Mouse (Mus musculus) embryonic facial prominence, embryonic 14.5 days (tissue): Measurements from ENCODE around the gene Syk. TPM values are rescaled to one million over a fixed set of nuclear protein-coding genes. Genes with fewer than 3 reads are reported as not detected.

ENCODE experiments used
- ATAC-seq: fragments of 200-750 bp; cut with Nextera tagmentation; 2 replicates; pipeline ENCODE4 v1.8.0; 2017; ENCODE audit warnings: low read depth, moderate number of reproducible peaks, moderate TSS enrichment
- DNase-seq: peaks from one replicate; pipeline ENCODE4 v3.0.0-alpha.2; 2015; ENCODE audit warnings: low spot score
- H3K27ac ChIP-seq: fragments of 300-500 bp; sonication (generic); replicated peaks from 2 replicates; pipeline ENCODE4 v1.5.1; 2014; ENCODE audit warnings: low read depth, mild to moderate bottlenecking, low read length, moderate library complexity
- H3K27me3 ChIP-seq: fragments of 300-500 bp; sonication (generic); replicated peaks from 2 replicates; pipeline ENCODE4 v1.6.1; 2014; ENCODE audit warnings: low read length; ENCODE audit not compliant: control insufficient read depth, insufficient read depth
- H3K36me3 ChIP-seq: fragments of 300-500 bp; sonication (generic); 2 replicates; pipeline ENCODE4 v1.6.1; 2014; ENCODE audit warnings: low read length, mixed read lengths; ENCODE audit not compliant: control insufficient read depth, insufficient read depth
- H3K4me1 ChIP-seq: fragments of 300-500 bp; sonication (generic); 2 replicates; pipeline ENCODE4 v1.6.1; 2014; ENCODE audit warnings: antibody characterized with exemption, low read length; ENCODE audit not compliant: control insufficient read depth, insufficient read depth
- H3K4me2 ChIP-seq: fragments of 300-500 bp; sonication (generic); 2 replicates; pipeline ENCODE4 v1.6.1; 2014; ENCODE audit warnings: low read depth, mild to moderate bottlenecking, low read length, moderate library complexity, mixed read lengths
- H3K4me3 ChIP-seq: fragments of 300-500 bp; sonication (generic); 2 replicates; pipeline ENCODE4 v1.5.1; 2014; ENCODE audit warnings: low read depth, mild to moderate bottlenecking, low read length
- H3K9ac ChIP-seq: fragments of 300-500 bp; sonication (generic); 2 replicates; pipeline ENCODE4 v1.6.1; 2014; ENCODE audit warnings: low read depth, mild to moderate bottlenecking, low read length, moderate library complexity, mixed read lengths
- H3K9me3 ChIP-seq: fragments of 300-500 bp; sonication (generic); 2 replicates; pipeline ENCODE4 v1.6.1; 2016; ENCODE audit warnings: low read length; ENCODE audit not compliant: control insufficient read depth
- whole genome bisulfite sequencing: fragments of 180-500 bp; shearing (Covaris S2); extraction: QIAGEN DNeasy Blood & Tissue Kit; methylation state at CpG from one replicate; pipeline ENCODE4 v1.1.7; 2014; 5-methylcytosine and 5-hydroxymethylcytosine counted together
- polyA plus RNA-seq: library from polyadenylated mRNA; unstranded; fragments of >200 nt; fragmentation: Nextera tagmentation; extraction: Ambion mirVana; gene quantifications from 2 replicates; pipeline ENCODE4 v1.2.1, GENCODE M21; 2014

Gene Syk
- polyA plus RNA-seq, 1 experiment from 2014 or later = 3.2 TPM

DNA sequence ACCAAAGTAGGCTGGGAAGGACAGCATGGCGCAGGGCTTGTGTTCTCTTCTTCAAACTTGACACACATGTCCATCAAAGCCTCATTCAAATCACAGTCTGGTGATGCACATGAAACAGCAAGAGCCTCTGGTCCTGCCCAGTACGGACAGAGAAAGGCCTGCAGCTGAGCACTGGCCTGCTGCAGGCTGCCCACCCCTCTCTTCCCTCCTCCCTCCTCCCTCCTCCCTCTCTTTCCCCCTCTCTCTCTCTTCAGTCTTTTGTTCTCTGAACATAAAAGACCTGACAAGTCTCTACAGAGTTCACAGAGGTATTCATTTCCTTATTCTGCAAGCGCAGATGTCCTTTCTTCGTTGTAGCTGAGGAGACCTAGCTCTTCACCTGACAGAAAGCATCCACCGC is 99.1 kb downstream of the Syk start:
- no peak overlapping the region for H3K27ac ChIP-seq
- no peaks in the 10 kb centered on the region for H3K9me3 ChIP-seq
- no peaks in the 10 kb centered on the region for H3K36me3 ChIP-seq
- H3K4me2 ChIP-seq = no peak overlapping the region
- H3K9ac ChIP-seq = no peak overlapping the region
- WGBS = 66% methylated on average over 5 of the region's 5 CpGs
- H3K27me3 ChIP-seq = no peaks in the 10 kb centered on the region
- H3K4me1 ChIP-seq = no peaks in the 10 kb centered on the region
- DNase-seq (no peak), ATAC-seq (no peak)
- no peak overlapping the region for H3K4me3 ChIP-seq

DNA sequence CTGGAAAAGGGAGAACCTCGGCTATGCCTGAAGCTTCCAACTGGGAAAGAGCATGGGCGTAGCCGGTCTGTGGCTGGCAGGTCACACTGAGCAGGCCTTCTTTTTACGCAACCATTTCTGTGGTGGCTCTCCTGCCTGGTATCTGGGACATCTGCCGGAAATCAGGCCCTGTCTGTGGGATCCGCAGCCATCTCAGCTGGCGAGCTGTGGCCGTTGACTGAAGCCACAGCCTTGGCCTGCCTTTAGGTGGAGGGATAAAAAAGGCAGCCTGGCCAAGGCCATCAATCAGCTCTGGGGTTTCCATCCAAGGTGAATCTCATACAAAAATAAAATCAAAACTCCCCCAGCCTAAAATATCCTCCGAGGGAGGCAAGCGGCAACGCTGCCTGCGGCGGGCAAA is 107.5 kb downstream of the Syk start:
- Histone ChIP-seq H3K4me2 (no peak overlapping the region), H3K4me3 (no peak overlapping the region), H3K9me3 (no peaks in the 10 kb centered on the region), H3K4me1 (no peaks in the 10 kb centered on the region), H3K27me3 (no peaks in the 10 kb centered on the region), H3K9ac (no peak overlapping the region), H3K36me3 (no peaks in the 10 kb centered on the region), H3K27ac (no peak overlapping the region)
- DNase-seq = no peak
- no peak for ATAC-seq
- 80% methylated on average over 13 of the region's 13 CpGs for WGBS

DNA sequence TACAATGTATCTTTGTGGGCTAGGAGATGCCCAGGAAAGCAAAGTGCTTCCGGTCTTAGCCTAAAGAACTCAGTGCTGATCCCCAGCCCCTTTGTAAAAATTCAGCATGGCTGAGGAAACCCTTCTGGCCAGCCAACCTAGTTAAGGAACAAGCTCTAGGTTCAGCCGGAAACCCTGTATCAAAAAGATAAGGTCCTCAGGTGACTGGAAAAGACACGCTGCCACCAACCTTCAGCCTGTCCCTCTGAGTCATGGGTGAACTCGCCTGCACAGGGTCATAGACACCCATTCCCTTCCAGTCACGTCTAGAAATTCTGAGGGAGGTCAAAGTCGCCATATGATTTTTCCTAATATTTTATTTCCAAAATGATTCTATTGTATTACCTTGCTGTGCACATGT is 109.3 kb downstream of the Syk start:
- Histone ChIP-seq H3K4me2 (no peak overlapping the region), H3K36me3 (no peaks in the 10 kb centered on the region), H3K9ac (no peak overlapping the region), H3K27me3 (no peaks in the 10 kb centered on the region), H3K4me1 (no peaks in the 10 kb centered on the region), H3K9me3 (no peaks in the 10 kb centered on the region), H3K27ac (no peak overlapping the region), H3K4me3 (no peak overlapping the region)
- DNase-seq (no peak), ATAC-seq (no peak)
- WGBS = 84% methylated on average over 6 of the region's 6 CpGs

DNA sequence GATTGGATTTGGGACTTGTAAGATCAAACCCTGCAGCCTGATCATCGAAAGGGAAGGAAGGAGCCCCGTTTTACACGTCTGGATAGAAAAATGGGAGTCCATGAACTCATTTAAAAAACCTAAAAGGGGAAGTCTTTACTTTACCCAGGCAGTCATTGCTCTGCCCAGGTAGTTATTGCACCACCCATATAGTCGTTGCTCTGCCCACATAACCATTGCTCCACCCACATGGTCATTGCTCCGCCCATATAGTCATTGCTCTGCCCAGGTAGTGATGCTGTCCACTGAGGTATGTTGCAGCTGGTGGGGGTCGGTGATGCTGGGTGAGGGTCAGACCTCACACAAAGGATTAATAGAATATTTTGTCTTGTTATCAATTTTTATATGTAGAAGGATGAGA is 111.9 kb downstream of the Syk start:
- no peaks in the 10 kb centered on the region for H3K4me1 ChIP-seq
- WGBS = 85% methylated on average over 6 of the region's 6 CpGs
- DNase-seq (no peak), ATAC-seq (no peak)
- H3K27me3 ChIP-seq = no peaks in the 10 kb centered on the region
- no peaks in the 10 kb centered on the region for H3K9me3 ChIP-seq
- no peak overlapping the region for H3K4me3 ChIP-seq
- no peak overlapping the region for H3K9ac ChIP-seq
- no peaks in the 10 kb centered on the region for H3K36me3 ChIP-seq
- no peak overlapping the region for H3K27ac ChIP-seq
- H3K4me2 ChIP-seq = no peak overlapping the region

Other genes starting within 250 kb of the Syk start
- gene Diras2, start 51.9 kb upstream of the Syk start, polyA plus RNA-seq = 0.67 and 0.80 TPM in 2 replicates